Mouse (Mus musculus): Measurements from ENCODE around the gene Angpt4.

Gene Angpt4

GRCm38 (mm10) chr2:151910919-151911500 is at the start of gene Angpt4:
Angpt4 (plus strand) TSS chr2:151911210.
- DNase-seq (ENCODE audit: low read depth, low spot score), result no peak

GRCm38 (mm10) chr2:151862257-151862810 is 48.7 kb upstream of the Angpt4 start:
- DNase-seq (ENCODE audit: low read depth, low spot score), result peak; percentile 24

GRCm38 (mm10) chr2:151864941-151865340 is 46.1 kb upstream of the Angpt4 start:
- DNase-seq (ENCODE audit: low read depth, low spot score), result no peak

- peak; percentile 74 for DNase-seq (ENCODE audit: low read depth, low spot score)
Observed at GRCm38 (mm10) chr2:151866487-151866886, 44.5 kb upstream of the Angpt4 start.

- no peak for DNase-seq (ENCODE audit: low read depth, low spot score)
Observed at GRCm38 (mm10) chr2:151868196-151868595, 42.8 kb upstream of the Angpt4 start.

GRCm38 (mm10) chr2:151874551-151874950 is 36.5 kb upstream of the Angpt4 start:
- DNase-seq (ENCODE audit: low read depth, low spot score), result peak; percentile 27

GRCm38 (mm10) chr2:151876012-151876485 is 35.0 kb upstream of the Angpt4 start:
- peak; percentile 65 for DNase-seq (ENCODE audit: low read depth, low spot score)

GRCm38 (mm10) chr2:151878645-151879044 is 32.4 kb upstream of the Angpt4 start:
- no peak for DNase-seq (ENCODE audit: low read depth, low spot score)

- no peak for DNase-seq (ENCODE audit: low read depth, low spot score)
Observed at GRCm38 (mm10) chr2:151879760-151880159, 31.2 kb upstream of the Angpt4 start.

- peak; percentile 63 for DNase-seq (ENCODE audit: low read depth, low spot score)
Observed at GRCm38 (mm10) chr2:151891031-151891430, 20.0 kb upstream of the Angpt4 start.

- DNase-seq (ENCODE audit: low read depth, low spot score), result no peak
Observed at GRCm38 (mm10) chr2:151893122-151893774, 17.8 kb upstream of the Angpt4 start.

- peak; percentile 27 for DNase-seq (ENCODE audit: low read depth, low spot score)
Observed at GRCm38 (mm10) chr2:151894209-151894980, 16.6 kb upstream of the Angpt4 start.

- DNase-seq (ENCODE audit: low read depth, low spot score), result no peak
Observed at GRCm38 (mm10) chr2:151895911-151896310, 15.1 kb upstream of the Angpt4 start.

GRCm38 (mm10) chr2:151898106-151898505 is 12.9 kb upstream of the Angpt4 start:
- no peak for DNase-seq (ENCODE audit: low read depth, low spot score)

GRCm38 (mm10) chr2:151900845-151901244 is 10.2 kb upstream of the Angpt4 start:
- no peak for DNase-seq (ENCODE audit: low read depth, low spot score)

GRCm38 (mm10) chr2:151903267-151903666 is 7.7 kb upstream of the Angpt4 start:
- DNase-seq (ENCODE audit: low read depth, low spot score), result no peak

- no peak for DNase-seq (ENCODE audit: low read depth, low spot score)
Observed at GRCm38 (mm10) chr2:151903933-151904332, 7.1 kb upstream of the Angpt4 start.

GRCm38 (mm10) chr2:151904636-151905035 is 6.4 kb upstream of the Angpt4 start:
- no peak for DNase-seq (ENCODE audit: low read depth, low spot score)

- DNase-seq (ENCODE audit: low read depth, low spot score), result no peak
Observed at GRCm38 (mm10) chr2:151907020-151907419, 4.0 kb upstream of the Angpt4 start.

GRCm38 (mm10) chr2:151909386-151909785 is 1.6 kb upstream of the Angpt4 start:
- DNase-seq (ENCODE audit: low read depth, low spot score), result no peak

GRCm38 (mm10) chr2:151910498-151910897 is 512 bp upstream of the Angpt4 start:
- no peak for DNase-seq (ENCODE audit: low read depth, low spot score)

- no peak for DNase-seq (ENCODE audit: low read depth, low spot score)
Observed at GRCm38 (mm10) chr2:151911751-151912150, 741 bp downstream of the Angpt4 start.
